Mouse (Mus musculus): ENCODE results near the gene Keg1.

GRCm38 (mm10) chr19:12695590-12695989 is at the start of gene Keg1:
- TF ChIP-seq CTCF (conservative IDR thresholded peaks at IDR 0.05; ENCODE audit: insufficient read depth, insufficient read length, low read depth, low read length) (no peak), POLR2A (IDR thresholded peaks at IDR 0.05; ENCODE audit: low read depth, low read length) (peak; percentile 38)

All from kidney, adult 2 months (tissue).